Mouse (Mus musculus) heart, adult 2 months (tissue): ENCODE data around the gene Nfkb2.

Experiments
- CTCF ChIP-seq: fragments of 200-600 bp; IDR thresholded peaks from 2 replicates; pipeline ENCODE4 v1.8.1; 2022; ENCODE audit warnings: antibody characterized with exemption, mild to moderate bottlenecking, moderate library complexity
- EP300 ChIP-seq: fragments of 200-500 bp; IDR thresholded peaks from 2 replicates; pipeline ENCODE4 v1.6.1; 2011; ENCODE audit warnings: low read depth, low read length, control low read depth; ENCODE audit not compliant: insufficient read depth
- POLR2A ChIP-seq: fragments of 200-500 bp; IDR thresholded peaks from 2 replicates; pipeline ENCODE4 v1.6.1; 2011; ENCODE audit warnings: mild to moderate bottlenecking, low read depth, low read length, control low read depth; ENCODE audit not compliant: insufficient read depth

DNA sequence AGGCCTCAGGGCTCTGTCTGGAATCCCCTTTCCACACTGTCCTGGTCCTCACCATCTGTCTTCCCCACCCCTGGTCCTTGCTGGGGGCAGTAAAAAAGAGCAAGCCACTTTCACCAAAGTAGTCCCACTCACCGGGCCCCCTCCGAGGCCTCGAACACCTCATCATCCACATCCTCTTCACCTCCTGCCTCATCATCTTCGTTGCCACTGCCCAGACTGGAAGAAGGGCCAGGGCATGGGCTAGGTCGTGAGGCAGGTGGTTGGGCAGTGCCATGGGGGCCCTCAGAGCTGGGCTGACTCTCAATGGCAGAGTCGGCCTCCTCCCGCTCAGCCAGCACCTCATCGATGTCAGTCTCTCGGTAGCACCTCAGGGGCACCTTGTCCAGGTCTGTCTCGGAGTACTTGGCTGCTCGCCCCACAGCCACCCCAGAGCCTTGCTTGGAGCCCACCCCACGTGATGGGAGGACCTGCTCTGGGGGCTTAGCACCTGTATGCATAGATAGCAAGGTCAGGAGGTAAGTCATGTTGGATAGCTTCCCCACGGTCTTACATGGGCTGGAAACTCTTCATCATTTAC lies 19.0 kb downstream of the Nfkb2 start:
- TF ChIP-seq CTCF: no peak
- no peak for TF ChIP-seq POLR2A
- no peak for TF ChIP-seq EP300
